ENCODE assay signal across 8 mouse cellular contexts in genomic region chrX:140956959-140957358, GRCm38 (mm10). TPM values are rescaled to one million over a fixed set of nuclear protein-coding genes. Genes with fewer than 3 reads are reported as not detected.
A peak's percentile ranks its signal among the peaks of the same experiment; 100 is the strongest.
DNase-seq lines count a peak whose midpoint lies in the region; ATAC-seq and TF ChIP-seq lines count a peak whose summit lies in the region.

No protein-coding gene starts in this region.

- H3K27ac ChIP-seq in heart, embryonic 11.5 days (ENCODE audit: low read depth, low read length) = no peak overlapping the region
- no peak overlapping the region for H3K27ac ChIP-seq in ES-E14 (ENCODE audit: insufficient read depth, low read depth, low read length, poor library complexity, severe bottlenecking)

- H3K4me2 ChIP-seq in heart, embryonic 11.5 days = peak overlapping the region; percentile 63

- intact Hi-C loops in heart, postnatal 14 days (cut with DNase I) = no loop called here

- peak; percentile 55 for ATAC-seq in heart, embryonic 11.5 days (replicated peaks; ENCODE audit: insufficient number of reproducible peaks, low FRiP score, low TSS enrichment)
- ATAC-seq in granulocyte monocyte progenitor cell, adult 5-6 weeks (replicated peaks; ENCODE audit: poor library complexity, severe bottlenecking) = peak; percentile 35

- in situ Hi-C loops in ES-E14 (cut with MboI; ENCODE audit: low sequenced_read_pairs in 2 of 2, unreplicated experiment in 2 of 2) = no loop called here

- H3K9ac ChIP-seq in heart, embryonic 11.5 days (ENCODE audit: low read depth, low read length) = 0 out of 2 replicates have a peak overlapping the region, but pooled peaks have one; percentile 49
- no peak overlapping the region for H3K9ac ChIP-seq in ES-E14 (ENCODE audit: insufficient read depth, low read depth, low read length, poor library complexity, severe bottlenecking)

- H3K36me3 ChIP-seq in heart, embryonic 11.5 days (ENCODE audit: control insufficient read depth, insufficient read depth, low read length) = no peaks in the 10 kb centered on the region
- no peaks in the 10 kb centered on the region for H3K36me3 ChIP-seq in ES-E14 (ENCODE audit: control insufficient read depth, insufficient read depth, low read length, poor library complexity, severe bottlenecking)
- peaks cover 16% of the 10 kb centered on the region for H3K36me3 ChIP-seq in megakaryocyte, embryonic 14.5 days (replicated peaks; ENCODE audit: low read length)

- H3K4me3 ChIP-seq in heart, embryonic 11.5 days (ENCODE audit: low read depth, low read length) = peak overlapping the region; percentile 53
- peak overlapping the region; percentile 70 to 77 for H3K4me3 ChIP-seq in ES-E14 (ENCODE audit: insufficient read depth in 1 of 2, low read depth in 1 of 2, low read length in 2 of 2, poor library complexity in 1 of 2, severe bottlenecking in 1 of 2)
- H3K4me3 ChIP-seq in megakaryocyte, embryonic 14.5 days (replicated peaks) = peak overlapping the region; percentile 93

- no peaks in the 10 kb centered on the region for H3K27me3 ChIP-seq in heart, embryonic 11.5 days (ENCODE audit: control insufficient read depth, insufficient read depth, low read length)
- H3K27me3 ChIP-seq in megakaryocyte, embryonic 14.5 days (replicated peaks) = no peaks in the 10 kb centered on the region

- H3K4me1 ChIP-seq in heart, embryonic 11.5 days (ENCODE audit: control insufficient read depth, insufficient read depth, low read length) = no peaks in the 10 kb centered on the region
- no peaks in the 10 kb centered on the region; a peak in 1 of 4 replicates for H3K4me1 ChIP-seq in ES-E14 (ENCODE audit: control insufficient read depth in 2 of 2, insufficient read depth in 2 of 2, low read length in 2 of 2, poor library complexity in 1 of 2)
- H3K4me1 ChIP-seq in megakaryocyte, embryonic 14.5 days = no peaks in the 10 kb centered on the region

- DNase-seq in heart, postnatal 14 days = no peak
- no peak for DNase-seq in ES-E14 (ENCODE audit: low read depth, low spot score)
- no peak for DNase-seq in retina, embryonic 14.5 days (ENCODE audit: low spot score)
- no peak for DNase-seq in right cerebral cortex, postnatal 4 days
- no peak for DNase-seq in cerebellum, adult 11 months

- no peaks in the 10 kb centered on the region for H3K9me3 ChIP-seq in heart, embryonic 11.5 days (replicated peaks; ENCODE audit: control insufficient read depth, low read length)
- no peaks in the 10 kb centered on the region for H3K9me3 ChIP-seq in ES-E14 (ENCODE audit: control insufficient read depth, insufficient read depth, low read depth, low read length)
- no peaks in the 10 kb centered on the region for H3K9me3 ChIP-seq in megakaryocyte, embryonic 14.5 days

- WGBS in heart, embryonic 11.5 days (ENCODE audit: insufficient replicate concordance) = 21% methylated on average over 5 of the region's 5 CpGs

TF ChIP-seq in ES-E14, 5 proteins besides CTCF, POLR2A, EP300 and RAD21:
- TF ChIP-seq HCFC1 (IDR thresholded peaks at IDR 0.05; ENCODE audit: borderline replicate concordance, insufficient read depth, low read length) (no peak), MAFK (IDR thresholded peaks at IDR 0.05; ENCODE audit: insufficient read depth, low read depth, low read length) (no peak), ZC3H11A (IDR thresholded peaks at IDR 0.05; ENCODE audit: borderline replicate concordance, low read depth, low read length) (no peak), CHD2 (IDR thresholded peaks at IDR 0.05; ENCODE audit: low read depth, low read length) (no peak), ZNF384 (IDR thresholded peaks at IDR 0.05; ENCODE audit: low read depth, low read length) (no peak)

RNA-seq across cellular contexts. Expression of gene Atg4a, which starts 0.3 kb away (rescaled TPM):
- 12.2 and 16.9 TPM in 2 replicates for polyA plus RNA-seq in heart, embryonic 11.5 days (2014; fragmentation: Nextera tagmentation; extraction: Ambion mirVana)
- total RNA-seq in heart, postnatal 14 days (2021) = 10 to 100 TPM; 10.8 to 12.8 TPM
- total RNA-seq in ES-E14 (2012; rRNA removed) = 3.5 and 6.5 TPM in 2 replicates
- total RNA-seq in granulocyte monocyte progenitor cell, adult 5-6 weeks (2014; fragmentation: Nextera tagmentation) = 18.8 and 22.5 TPM in 2 replicates
- total RNA-seq in granulocyte monocyte progenitor cell, adult 5-6 weeks (2017) = 24.8 and 25.8 TPM in 2 replicates
- polyA plus RNA-seq in megakaryocyte, embryonic 14.5 days (2012; ENCODE audit: insufficient read depth, low replicate concordance) = 1.4 TPM in 1 of 2 replicates, not detected in the other

RNA-seq across cellular contexts. Expression of gene Psmd10, which starts 0.4 kb away (rescaled TPM):
- 37.6 and 37.7 TPM in 2 replicates for polyA plus RNA-seq in heart, embryonic 11.5 days (2014; fragmentation: Nextera tagmentation; extraction: Ambion mirVana)
- 10 to 100 TPM; 13.5 to 13.6 TPM for total RNA-seq in heart, postnatal 14 days (2021)
- total RNA-seq in ES-E14 (2012; rRNA removed) = 12.2 and 18.9 TPM in 2 replicates
- total RNA-seq in granulocyte monocyte progenitor cell, adult 5-6 weeks (2014; fragmentation: Nextera tagmentation) = 18.0 and 26.0 TPM in 2 replicates
- total RNA-seq in granulocyte monocyte progenitor cell, adult 5-6 weeks (2017) = 34.5 and 54.0 TPM in 2 replicates
- 3.5 TPM in 1 of 2 replicates, not detected in the other for polyA plus RNA-seq in megakaryocyte, embryonic 14.5 days (2012; ENCODE audit: insufficient read depth, low replicate concordance)

RNA-seq across cellular contexts. Expression of gene Vsig1, which starts 49.6 kb away (rescaled TPM):
- not detected in 2 replicates for polyA plus RNA-seq in heart, embryonic 11.5 days (2014; fragmentation: Nextera tagmentation; extraction: Ambion mirVana)
- total RNA-seq in heart, postnatal 14 days (2021) = not detected
- total RNA-seq in ES-E14 (2012; rRNA removed) = not detected in 2 replicates
- total RNA-seq in granulocyte monocyte progenitor cell, adult 5-6 weeks (2014; fragmentation: Nextera tagmentation) = not detected in 2 replicates
- total RNA-seq in granulocyte monocyte progenitor cell, adult 5-6 weeks (2017) = not detected in 2 replicates
- not detected in 2 replicates for polyA plus RNA-seq in megakaryocyte, embryonic 14.5 days (2012; ENCODE audit: insufficient read depth, low replicate concordance)
